Comparison of ENCODE assay signal across 26 mouse cellular contexts in the genomic region with DNA sequence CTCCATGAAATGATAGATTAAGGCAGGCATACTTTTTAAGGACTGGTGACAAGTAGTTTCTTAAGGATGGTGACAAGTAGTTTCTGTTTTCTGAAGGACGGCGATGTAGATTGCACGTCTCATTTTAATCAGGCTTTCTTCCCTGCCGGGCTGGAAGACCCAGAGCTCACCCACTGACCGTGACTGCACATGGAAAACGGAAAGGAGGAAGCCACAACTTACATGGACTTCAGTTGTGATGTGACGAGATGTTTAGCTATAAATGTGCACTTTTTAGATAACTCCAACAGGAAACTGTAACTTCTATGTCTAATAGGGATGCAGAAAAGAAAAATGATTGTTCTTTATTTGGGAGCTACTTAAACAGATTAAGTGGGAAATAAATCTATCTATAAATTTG. TPM values are rescaled to one million over a fixed set of nuclear protein-coding genes. Genes with fewer than 3 reads are reported as not detected.
DNase-seq lines count a peak whose midpoint lies in the region; ATAC-seq and TF ChIP-seq lines count a peak whose summit lies in the region.
"Had no signal": no experiment of that assay in that cellular context is flagged by ENCODE, and none has a peak within 500 bp of the region (broad histone marks: within the 10 kb centered on the region; RNA-seq: fewer than 3 reads in every experiment).

No protein-coding gene starts in this region.

- no peaks in the 10 kb centered on the region for H3K79me2 ChIP-seq in MEL (ENCODE audit: control insufficient read depth, insufficient read depth, low read length, poor library complexity)

- peaks cover 14% of the 10 kb centered on the region for H3K4me1 ChIP-seq in lung, embryonic 15.5 days
- H3K4me1 ChIP-seq in megakaryocyte, embryonic 14.5 days, result peaks cover 30% of the 10 kb centered on the region
- H3K4me1 ChIP-seq in MEL (ENCODE audit: control insufficient read depth in 1 of 2, insufficient read depth in 2 of 2, low read length in 2 of 2), result peaks cover 2 to 14% of the 10 kb centered on the region in 2 experiments; a peak in 3 of 4 replicates
- H3K4me1 ChIP-seq: hindbrain, embryonic 12.5 days had no signal

- H3K9me3 ChIP-seq in lung, embryonic 15.5 days, result no peaks in the 10 kb centered on the region
- 0 out of 2 replicates have a peak, but pooled peaks cover 4% of the 10 kb centered on the region for H3K9me3 ChIP-seq in megakaryocyte, embryonic 14.5 days
- H3K9me3 ChIP-seq in MEL (replicated peaks; ENCODE audit: insufficient read depth, low read length), result no peaks in the 10 kb centered on the region
- H3K9me3 ChIP-seq: forebrain, embryonic 10.5 days; forebrain, embryonic 13.5 days; hindbrain, embryonic 12.5 days; hindbrain, embryonic 15.5 days had no signal

- TF ChIP-seq EP300 in MEL (IDR thresholded peaks at IDR 0.05; ENCODE audit: low read depth in 1 of 2, low read length in 2 of 2), result peak; percentile 22 to 61; a peak in 3 of 4 replicates

- no peaks in the 10 kb centered on the region for H3K27me3 ChIP-seq in lung, embryonic 15.5 days
- H3K27me3 ChIP-seq in megakaryocyte, embryonic 14.5 days (replicated peaks), result peaks cover 14% of the 10 kb centered on the region
- no peaks in the 10 kb centered on the region for H3K27me3 ChIP-seq in MEL (ENCODE audit: control insufficient read depth in 1 of 2, insufficient read depth in 2 of 2, low read length in 2 of 2)
- H3K27me3 ChIP-seq: forebrain, embryonic 13.5 days; hindbrain, embryonic 12.5 days; hindbrain, embryonic 15.5 days had no signal

- DNase-seq in lung, postnatal 10 days, result no peak
- DNase-seq in MEL (ENCODE audit: low read depth, low spot score), result peak; percentile 61
- no peak for DNase-seq in yolk sac, embryonic 10.5 days (ENCODE audit: low spot score)
- DNase-seq: adrenal gland, adult 8-10 months; adrenal gland, postnatal 25 days; cerebellum, adult 11-12 months; cerebellum, adult 8-10 months; cerebellum, postnatal 10 days; cerebellum, postnatal 36 days; gastrocnemius, postnatal 10 days; gastrocnemius, postnatal 36 days; heart, adult 11 months had no signal

- no peak for TF ChIP-seq POLR2A in MEL (IDR thresholded peaks at IDR 0.05; ENCODE audit: control insufficient read depth in 1 of 2, insufficient read depth in 1 of 2, low read depth in 1 of 2, low read length in 2 of 2, poor library complexity in 1 of 2)

- no peaks in the 10 kb centered on the region for H3K36me3 ChIP-seq in lung, embryonic 15.5 days
- H3K36me3 ChIP-seq in megakaryocyte, embryonic 14.5 days (replicated peaks; ENCODE audit: low read length), result no peaks in the 10 kb centered on the region
- peaks cover 0 to 6% of the 10 kb centered on the region in 2 experiments; a peak in 1 of 4 replicates for H3K36me3 ChIP-seq in MEL (ENCODE audit: control insufficient read depth in 1 of 2, insufficient read depth in 2 of 2, low read length in 2 of 2)
- H3K36me3 ChIP-seq: forebrain, embryonic 10.5 days; hindbrain, embryonic 12.5 days; hindbrain, embryonic 15.5 days had no signal

- peak overlapping the region; percentile 3; the same call in 1 of the 2 replicates for H3K27ac ChIP-seq in lung, embryonic 15.5 days
- H3K27ac ChIP-seq in MEL (ENCODE audit: control insufficient read depth, low read depth, low read length), result no peak overlapping the region
- H3K27ac ChIP-seq: forebrain, embryonic 10.5 days; forebrain, embryonic 13.5 days; hindbrain, embryonic 12.5 days; hindbrain, embryonic 15.5 days had no signal

- H3K4me3 ChIP-seq in lung, embryonic 15.5 days, result no peak overlapping the region
- peak overlapping the region; percentile 64 for H3K4me3 ChIP-seq in megakaryocyte, embryonic 14.5 days (replicated peaks)
- peak overlapping the region; percentile 9 to 35; a peak in 3 of 4 replicates for H3K4me3 ChIP-seq in MEL (ENCODE audit: control insufficient read depth in 1 of 2, insufficient read depth in 1 of 2, low read depth in 2 of 2, low read length in 2 of 2)
- H3K4me3 ChIP-seq: forebrain, embryonic 10.5 days; forebrain, embryonic 13.5 days; hindbrain, embryonic 12.5 days; hindbrain, embryonic 15.5 days had no signal

- no peak for TF ChIP-seq RAD21 in MEL (IDR thresholded peaks at IDR 0.05; ENCODE audit: low read depth, low read length)

- no peak overlapping the region for H3K9ac ChIP-seq in lung, embryonic 15.5 days
- no peak overlapping the region for H3K9ac ChIP-seq in MEL (ENCODE audit: control insufficient read depth, low read depth, low read length, poor library complexity, severe bottlenecking)
- H3K9ac ChIP-seq: forebrain, embryonic 13.5 days; hindbrain, embryonic 12.5 days; hindbrain, embryonic 15.5 days had no signal

- ATAC-seq in lung, embryonic 15.5 days (ENCODE audit: borderline replicate concordance, extremely low read depth, low FRiP score, low TSS enrichment), result no peak
- ATAC-seq in megakaryocyte, adult 5-6 weeks (ENCODE audit: poor library complexity, severe bottlenecking), result no peak
- ATAC-seq in monocyte, adult 5-6 weeks (replicated peaks; ENCODE audit: insufficient number of reproducible peaks, low FRiP score, low TSS enrichment, poor library complexity, severe bottlenecking), result no peak
- ATAC-seq: activated CD4-positive, CD25-positive, alpha-beta regulatory T cell, adult 4 months; CD4-positive, CD25-positive, alpha-beta regulatory T cell, adult 4 months; forebrain, embryonic 13.5 days; forebrain, embryonic 16.5 days had no signal

- TF ChIP-seq CTCF in MEL (IDR thresholded peaks at IDR 0.05 in 2 of 3, conservative IDR thresholded peaks at IDR 0.05 in 1 of 3; ENCODE audit: control insufficient read depth in 1 of 3, insufficient read depth in 1 of 3, low read depth in 2 of 3, low read length in 3 of 3, poor library complexity in 1 of 3, severe bottlenecking in 1 of 3), result no peak

- H3K4me2 ChIP-seq in lung, embryonic 15.5 days, result no peak overlapping the region
- H3K4me2 ChIP-seq: forebrain, embryonic 13.5 days; heart, embryonic 11.5 days; hindbrain, embryonic 12.5 days; hindbrain, embryonic 15.5 days had no signal

- WGBS in lung, embryonic 15.5 days, result 15% methylated on average over 7 of the region's 7 CpGs

TF ChIP-seq in MEL, 35 proteins besides CTCF, POLR2A, EP300 and RAD21:
- TF ChIP-seq TAL1 (IDR thresholded peaks at IDR 0.05; ENCODE audit: low read length), result peak; percentile 69
- TF ChIP-seq MEF2A (IDR thresholded peaks at IDR 0.05; ENCODE audit: extremely low read depth, insufficient replicate concordance, low read depth, low read length, poor library complexity, severe bottlenecking), result no peak
- peak; percentile 45; the same call in 1 of the 2 replicates for TF ChIP-seq GATA1 (IDR thresholded peaks at IDR 0.05; ENCODE audit: low read depth, low read length)
- TF ChIP-seq TCF12 (IDR thresholded peaks at IDR 0.05; ENCODE audit: low read depth, low read length), result 0 out of 2 replicates have a peak, but pooled peaks have one; percentile 28
- 0 out of 2 replicates have a peak, but pooled peaks have one; percentile 47 for TF ChIP-seq MYC (IDR thresholded peaks at IDR 0.05; ENCODE audit: low read depth, low read length)
- no peak for TF ChIP-seq MXI1 (IDR thresholded peaks at IDR 0.05; ENCODE audit: low read depth, low read length)

RNA-seq across cellular contexts. Expression of a gene that starts 24.7 kb away (rescaled TPM):
- polyA plus RNA-seq in lung, embryonic 15.5 days (2015; fragmentation: Nextera tagmentation; extraction: Ambion mirVana), result 2.3 and 3.3 TPM in 2 replicates
- 0.06 TPM in 1 of 2 replicates, not detected in the other for polyA plus RNA-seq in megakaryocyte, embryonic 14.5 days (2012; ENCODE audit: insufficient read depth, low replicate concordance)
- total RNA-seq in megakaryocyte, adult 5-6 weeks (2015), result not detected in 2 replicates
- 0.04 TPM in 1 of 2 replicates, not detected in the other for total RNA-seq in megakaryocyte, adult 5-6 weeks (2017)
- total RNA-seq in MEL (2012; rRNA removed), result 0.08 and 0.10 TPM in 2 replicates
- under 1 TPM in 1 of 2 experiments, not detected in 1; 0.21 TPM for polyA plus RNA-seq in MEL (2012; ENCODE audit: insufficient read depth in 1 of 2, insufficient read length in 2 of 2, low read depth in 1 of 2, low replicate concordance in 2 of 2, missing spikeins in 1 of 2)
- total RNA-seq in monocyte, adult 5-6 weeks (2017), result 0.19 TPM in 1 of 3 replicates, not detected in the others
- total RNA-seq: hematopoietic stem cell, adult 5-6 weeks had no signal
- polyA plus RNA-seq: C2C12 had no signal
